Mouse (Mus musculus) kidney, adult 2 months (tissue): ENCODE data around the gene Setx.

Experiments used
- CTCF ChIP-seq: fragments of 200-500 bp; conservative IDR thresholded peaks from 2 replicates; pipeline ENCODE4 v1.5.1; 2011; ENCODE audit warnings: low read depth, mild to moderate bottlenecking, control low read depth, low read length, moderate library complexity, mixed read lengths; ENCODE audit not compliant: insufficient read depth, insufficient read length
- POLR2A ChIP-seq: fragments of 200-500 bp; IDR thresholded peaks from one replicate; pipeline ENCODE4 v1.6.1; 2011; ENCODE audit warnings: low read depth, low read length, control low read depth

GRCm38 (mm10) chr2:29098786-29099185, 25.2 kb upstream of the Setx start:
- TF ChIP-seq CTCF: no peak
- TF ChIP-seq POLR2A: no peak
